Mouse (Mus musculus) midbrain, embryonic 13.5 days (tissue): ENCODE measurements around the gene Katna1. TPM values are rescaled to one million over a fixed set of nuclear protein-coding genes. Genes with fewer than 3 reads are reported as not detected.

Experiments used
- ATAC-seq: fragments of 200-750 bp; cut with Nextera tagmentation; 2 replicates; pipeline ENCODE4 v1.8.0; 2017; ENCODE audit warnings: mild to moderate bottlenecking, moderate TSS enrichment, moderate library complexity
- H3K27ac ChIP-seq: fragments of 300-500 bp; sonication (generic); 2 replicates; pipeline ENCODE4 v1.5.1; 2015; ENCODE audit warnings: inconsistent platforms, mild to moderate bottlenecking, moderate library complexity
- H3K27me3 ChIP-seq: fragments of 300-500 bp; sonication (generic); 2 replicates; pipeline ENCODE4 v1.6.1; 2015; ENCODE audit warnings: mild to moderate bottlenecking, inconsistent platforms
- H3K36me3 ChIP-seq: fragments of 300-500 bp; sonication (generic); 2 replicates; pipeline ENCODE4 v1.6.1; 2015; ENCODE audit warnings: mild to moderate bottlenecking, inconsistent platforms
- H3K4me1 ChIP-seq: fragments of 300-500 bp; sonication (generic); replicated peaks from 2 replicates; pipeline ENCODE4 v1.6.1; 2015; ENCODE audit warnings: inconsistent platforms
- H3K4me2 ChIP-seq: fragments of 300-500 bp; sonication (generic); replicated peaks from 2 replicates; pipeline ENCODE4 v1.6.1; 2015; ENCODE audit warnings: moderate library complexity, mild to moderate bottlenecking, inconsistent platforms
- H3K4me3 ChIP-seq: fragments of 300-500 bp; sonication (generic); replicated peaks from 2 replicates; pipeline ENCODE4 v1.5.1; 2015; ENCODE audit warnings: mild to moderate bottlenecking, inconsistent platforms
- H3K9ac ChIP-seq: fragments of 300-500 bp; sonication (generic); replicated peaks from 2 replicates; pipeline ENCODE4 v1.6.1; 2015; ENCODE audit warnings: mild to moderate bottlenecking, inconsistent platforms
- H3K9me3 ChIP-seq: fragments of 300-500 bp; sonication (generic); 2 replicates; pipeline ENCODE4 v1.6.1; 2016; ENCODE audit warnings: mild to moderate bottlenecking, inconsistent platforms
- WGBS: fragments of 180-500 bp; shearing (Covaris S2); methylation state at CpG from one replicate; pipeline ENCODE4 v1.1.7; 2015; 5-methylcytosine and 5-hydroxymethylcytosine counted together
- polyA plus RNA-seq: library from polyadenylated mRNA; unstranded; fragments of >200 nt; fragmentation: Nextera tagmentation; extraction: Ambion mirVana; gene quantifications from 2 replicates; pipeline ENCODE4 v1.2.1, GENCODE M21; 2015

Katna1 gene
- polyA plus RNA-seq, 1 experiment from 2014 or later = 40.2 TPM

DNA sequence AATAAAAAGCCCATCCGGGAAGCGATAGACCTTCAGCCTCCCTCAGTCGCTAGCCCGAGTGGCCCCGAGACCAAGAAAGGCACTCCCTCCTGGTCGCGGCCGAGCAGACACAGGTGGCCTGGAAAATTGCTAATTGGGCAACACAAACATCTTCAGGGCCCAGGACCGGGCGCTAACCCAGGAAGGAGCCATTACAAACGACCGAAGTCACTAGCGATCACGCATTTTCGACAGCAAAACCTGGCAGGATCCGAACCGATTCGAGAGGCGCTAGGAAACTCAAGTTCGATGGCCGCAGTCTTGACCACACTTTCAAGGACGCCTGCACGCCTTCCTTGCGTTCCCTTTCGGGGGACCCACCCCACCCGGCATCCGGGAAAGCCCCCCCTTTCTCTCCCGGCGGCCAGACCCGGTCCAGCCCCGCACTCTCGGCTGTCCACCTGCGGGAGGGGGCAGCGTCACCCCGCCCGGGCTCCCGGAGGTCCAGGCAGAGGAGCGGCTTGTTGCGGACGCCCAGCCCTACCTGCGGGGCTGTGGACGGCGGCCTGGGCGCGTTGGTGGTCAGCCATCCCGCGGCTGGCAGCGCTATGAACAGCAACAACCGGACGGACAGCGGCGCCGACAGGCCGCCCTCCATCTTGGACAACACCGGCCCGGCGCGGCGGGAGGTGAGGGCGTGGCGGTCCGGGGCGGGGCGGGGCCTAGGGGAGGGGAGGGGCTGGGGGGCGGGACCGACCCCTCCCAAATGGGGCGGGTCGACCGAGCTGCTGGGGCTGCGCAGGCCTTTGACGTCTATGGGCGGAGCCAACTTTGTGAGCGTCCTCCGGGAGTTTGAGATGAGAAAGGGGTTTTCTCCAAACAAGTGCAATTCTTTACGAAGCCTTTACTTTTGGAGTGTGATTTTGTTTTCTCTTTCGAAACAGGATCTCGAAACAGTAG, 54.7 kb downstream of the Katna1 start:
- Histone ChIP-seq H3K4me1 (peaks cover 23% of the 10 kb centered on the region), H3K36me3 (peaks cover 19% of the 10 kb centered on the region), H3K27ac (peak overlapping the region; percentile 82), H3K9me3 (no peaks in the 10 kb centered on the region), H3K4me2 (peak overlapping the region; percentile 60), H3K27me3 (no peaks in the 10 kb centered on the region), H3K9ac (peak overlapping the region; percentile 85), H3K4me3 (peak overlapping the region; percentile 90)
- peak; percentile 91 for ATAC-seq
- WGBS = under 1% methylated on average over 68 of the region's 77 CpGs

GRCm38 (mm10) chr10:7781214-7781613, 55.4 kb downstream of the Katna1 start:
- no peak overlapping the region for H3K9ac ChIP-seq
- no peaks in the 10 kb centered on the region for H3K9me3 ChIP-seq
- no peak overlapping the region for H3K27ac ChIP-seq
- ATAC-seq = peak; percentile 24; the same call in 1 of the 2 replicates
- peaks cover 12% of the 10 kb centered on the region for H3K36me3 ChIP-seq
- 55% methylated on average over 3 of the region's 3 CpGs for WGBS
- H3K4me3 ChIP-seq = peak overlapping the region; percentile 90
- no peaks in the 10 kb centered on the region for H3K27me3 ChIP-seq
- peak overlapping the region; percentile 60 for H3K4me2 ChIP-seq
- H3K4me1 ChIP-seq = peaks cover 23% of the 10 kb centered on the region

GRCm38 (mm10) chr10:7787319-7787718, 61.5 kb downstream of the Katna1 start:
- Histone ChIP-seq H3K4me3 (no peak overlapping the region), H3K9ac (no peak overlapping the region), H3K4me2 (no peak overlapping the region), H3K9me3 (no peaks in the 10 kb centered on the region), H3K27ac (no peak overlapping the region), H3K27me3 (no peaks in the 10 kb centered on the region), H3K36me3 (peaks cover 17% of the 10 kb centered on the region), H3K4me1 (peaks cover 14% of the 10 kb centered on the region)
- ATAC-seq = no peak
- whole genome bisulfite sequencing = 57% methylated on average over 2 of the region's 2 CpGs

DNA sequence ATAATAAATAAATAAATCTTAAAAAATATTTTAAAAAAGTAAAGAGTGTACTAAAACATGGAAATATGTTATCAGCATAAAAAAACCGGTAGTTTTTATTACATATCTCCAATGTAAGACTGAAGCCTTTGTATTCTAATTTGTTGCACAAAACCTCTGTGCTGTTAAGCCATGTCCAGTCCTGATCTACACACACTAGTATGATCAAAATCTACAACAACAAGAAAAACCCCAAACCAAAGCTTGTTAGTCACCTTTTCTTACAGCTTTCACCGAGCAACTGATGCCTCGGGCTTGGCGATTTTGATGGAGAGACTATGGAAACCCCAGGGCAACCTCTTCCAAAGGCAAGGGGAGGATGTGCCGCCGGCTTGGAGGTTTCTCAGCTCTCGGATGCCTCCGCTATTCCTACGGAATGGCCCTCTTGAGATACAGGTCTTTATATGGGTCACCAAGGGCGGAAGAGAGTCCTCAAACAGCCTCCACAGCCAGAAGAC, 66.5 kb downstream of the Katna1 start:
- Histone ChIP-seq H3K9me3 (no peaks in the 10 kb centered on the region), H3K36me3 (peaks cover 28% of the 10 kb centered on the region), H3K27ac (peak overlapping the region; percentile 73), H3K4me1 (peaks cover 31% of the 10 kb centered on the region), H3K4me2 (peak overlapping the region; percentile 76), H3K27me3 (no peaks in the 10 kb centered on the region), H3K9ac (peak overlapping the region; percentile 86), H3K4me3 (peak overlapping the region; percentile 94)
- WGBS = 1% methylated on average over 10 of the region's 10 CpGs
- ATAC-seq = peak; percentile 51

- Histone ChIP-seq H3K4me3 (peak within 1 kb of the TSS; percentile 94), H3K4me2 (peak within 1 kb of the TSS; percentile 76), H3K4me1 (peaks cover 31% of the 10 kb centered on the region), H3K27me3 (no peaks in the 10 kb centered on the region), H3K9me3 (no peaks in the 10 kb centered on the region), H3K27ac (peak within 1 kb of the TSS; percentile 73), H3K36me3 (peaks cover 34% of the 10 kb centered on the region), H3K9ac (peak within 1 kb of the TSS; percentile 86)
- under 1% methylated on average over 52 of the region's 52 CpGs for WGBS
- peak; percentile 94 for ATAC-seq
Measured at GRCm38 (mm10) chr10:7792751-7793385, 67.1 kb downstream of the Katna1 start, which contains the start of the genes Ginm1 and Ppil4. Gene Ginm1, minus strand, starts transcription at chr10:7792824. Gene Ppil4, plus strand, starts transcription at chr10:7792891.

DNA sequence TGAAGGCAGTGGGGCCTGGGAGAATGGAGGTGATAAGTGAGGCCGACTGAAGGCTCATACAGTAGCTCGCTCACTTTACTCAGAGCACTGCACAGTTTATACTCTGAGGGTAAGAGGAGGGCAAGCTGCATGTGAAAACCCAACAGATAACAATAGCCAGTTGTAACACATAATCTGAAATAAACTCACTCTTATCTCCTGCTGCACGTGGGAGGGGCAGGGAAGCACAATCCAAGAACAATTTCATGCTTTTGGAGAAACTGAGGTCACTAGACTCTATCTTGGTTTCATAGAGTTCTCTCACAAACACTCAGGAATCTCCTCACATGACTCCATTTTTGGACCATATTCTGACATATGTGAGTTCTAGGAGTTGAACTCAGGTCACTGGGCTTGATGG, 75.5 kb downstream of the Katna1 start:
- no peak overlapping the region for H3K27ac ChIP-seq
- peaks cover 80% of the 10 kb centered on the region for H3K36me3 ChIP-seq
- H3K4me3 ChIP-seq = no peak overlapping the region
- WGBS = 98% methylated on average over 3 of the region's 3 CpGs
- H3K9me3 ChIP-seq = no peaks in the 10 kb centered on the region
- ATAC-seq = no peak
- no peaks in the 10 kb centered on the region for H3K27me3 ChIP-seq
- H3K4me1 ChIP-seq = no peaks in the 10 kb centered on the region
- no peak overlapping the region for H3K9ac ChIP-seq
- no peak overlapping the region for H3K4me2 ChIP-seq

GRCm38 (mm10) chr10:7802519-7803140, 76.8 kb downstream of the Katna1 start:
- 91% methylated on average over 2 of the region's 2 CpGs for WGBS
- no peaks in the 10 kb centered on the region for H3K27me3 ChIP-seq
- no peak overlapping the region for H3K9ac ChIP-seq
- no peak overlapping the region for H3K27ac ChIP-seq
- peaks cover 72% of the 10 kb centered on the region for H3K36me3 ChIP-seq
- no peak for ATAC-seq
- no peaks in the 10 kb centered on the region for H3K9me3 ChIP-seq
- no peak overlapping the region for H3K4me3 ChIP-seq
- no peak overlapping the region for H3K4me2 ChIP-seq
- H3K4me1 ChIP-seq = no peaks in the 10 kb centered on the region

DNA sequence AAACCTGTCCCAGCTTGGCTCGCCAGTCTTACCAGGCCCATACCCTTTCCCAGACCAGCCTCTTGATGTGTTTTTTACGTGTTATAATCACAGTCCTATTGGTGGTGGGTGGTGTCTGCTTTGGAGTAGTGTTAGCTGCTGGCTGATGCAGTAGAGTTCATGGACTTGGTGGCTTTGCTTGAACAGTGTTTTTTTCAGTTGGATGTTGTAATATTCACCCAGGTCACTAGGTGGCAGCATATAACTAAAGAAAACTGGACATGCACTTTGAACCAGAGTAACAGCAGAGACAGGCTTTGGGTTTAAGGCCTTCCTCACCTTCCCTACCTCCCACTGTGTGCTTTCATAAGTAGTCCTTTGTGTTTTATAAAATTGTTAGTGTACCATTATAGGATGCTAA, 84.1 kb downstream of the Katna1 start:
- Histone ChIP-seq H3K4me3 (no peak overlapping the region), H3K27ac (no peak overlapping the region), H3K4me1 (no peaks in the 10 kb centered on the region), H3K9ac (no peak overlapping the region), H3K4me2 (no peak overlapping the region), H3K36me3 (peaks cover 65% of the 10 kb centered on the region), H3K27me3 (no peaks in the 10 kb centered on the region), H3K9me3 (no peaks in the 10 kb centered on the region)
- WGBS = 50% methylated on average over 2 of the region's 2 CpGs
- 0 out of 2 replicates have a peak, but pooled peaks have one; percentile 53 for ATAC-seq

Other genes with a start within 250 kb of the Katna1 start
- gene Lrp11, start 136.2 kb upstream of the Katna1 start, polyA plus RNA-seq = 21.3 and 23.5 TPM in 2 replicates
- gene Nup43, start 58.5 kb upstream of the Katna1 start, polyA plus RNA-seq = 41.2 and 44.8 TPM in 2 replicates
- gene Pcmt1, start 44.9 kb upstream of the Katna1 start, polyA plus RNA-seq = 150 and 153 TPM in 2 replicates
- 12.1 and 12.4 TPM in 2 replicates for gene Lats1, start 44.8 kb upstream of the Katna1 start, polyA plus RNA-seq
- 49.6 and 51.1 TPM in 2 replicates for gene Ginm1, start 66.8 kb downstream of the Katna1 start, polyA plus RNA-seq
- gene Ppil4, start 66.9 kb downstream of the Katna1 start, polyA plus RNA-seq = 51.2 and 55.2 TPM in 2 replicates
- gene Zc3h12d, start 106.5 kb downstream of the Katna1 start, polyA plus RNA-seq = 0.08 and 0.10 TPM in 2 replicates
- gene Tab2, start 230.2 kb downstream of the Katna1 start, polyA plus RNA-seq = 15.4 and 16.9 TPM in 2 replicates